Mouse (Mus musculus) adrenal gland, postnatal 10 days (tissue): ENCODE results near the gene Tpm4. TPM values are rescaled to one million over a fixed set of nuclear protein-coding genes. Genes with fewer than 3 reads are reported as not detected.

Experiments used
- DNase-seq: peaks from one replicate; pipeline ENCODE4 v3.0.0; 2021; ENCODE audit warnings: mixed read lengths
- total RNA-seq, 2 experiments: library from RNA; stranded (reverse); gene quantifications; 2 replicates each; pipeline ENCODE4 v1.2.3; 2021

The Tpm4 gene
- total RNA-seq, 2 experiments from 2014 or later, result 201 to 246 TPM

- DNase-seq, result no peak
These were observed 55.4 kb downstream of the Tpm4 start for GRCm38 (mm10) chr8:72190215-72190539.

GRCm38 (mm10) chr8:72192065-72192464 is 57.3 kb downstream of the Tpm4 start:
- no peak for DNase-seq

GRCm38 (mm10) chr8:72197997-72198396 is 63.2 kb downstream of the Tpm4 start:
- no peak for DNase-seq

Other genes with a start within 250 kb of the Tpm4 start
- gene Zfp882, start 226.4 kb upstream of the Tpm4 start, total RNA-seq, result 1 to 10 TPM; 3.7 to 7.0 TPM
- 10 to 100 TPM; 29.8 to 33.9 TPM for gene Zfp617, start 226.3 kb upstream of the Tpm4 start, total RNA-seq
- 10 to 100 TPM; 15.4 to 25.9 TPM for gene Zfp961, start 183.9 kb upstream of the Tpm4 start, total RNA-seq
- 1 to 10 TPM; 1.7 to 1.8 TPM for gene Cyp4f18, start 125.3 kb upstream of the Tpm4 start, total RNA-seq
- not detected for gene Olfr372, start 93.8 kb upstream of the Tpm4 start, total RNA-seq
- not detected for gene Olfr373, start 51.8 kb upstream of the Tpm4 start, total RNA-seq
- not detected for gene Olfr374, start 27.9 kb upstream of the Tpm4 start, total RNA-seq
- 10 to 100 TPM; 60.9 to 64.7 TPM for gene Rab8a, start 26.2 kb downstream of the Tpm4 start, total RNA-seq
- under 1 TPM; 0.21 to 0.27 TPM for gene Hsh2d, start 54.7 kb downstream of the Tpm4 start, total RNA-seq
- gene Cib3, start 77.9 kb downstream of the Tpm4 start, total RNA-seq, result not detected
- not detected for gene Gm11034, start 78.7 kb downstream of the Tpm4 start, total RNA-seq
- 10 to 100 TPM; 43.8 to 46.8 TPM for gene Fam32a, start 84.8 kb downstream of the Tpm4 start, total RNA-seq
- 10 to 100 TPM; 66.8 to 81.0 TPM for gene Ap1m1, start 105.0 kb downstream of the Tpm4 start, total RNA-seq
- gene Gm10282, start 170.3 kb downstream of the Tpm4 start, total RNA-seq, result 10 to 100 TPM; 18.5 to 18.7 TPM
- 10 to 100 TPM; 48.0 to 99.9 TPM for gene Klf2, start 184.1 kb downstream of the Tpm4 start, total RNA-seq